Mouse (Mus musculus) liver, adult 2 months (tissue): ENCODE measurements at regions not wholly inside any gene's neighbourhood (a gene's known extent, or its start where the extent isn't known, plus 50 kb on each side); places are given as distances from the start of the nearest gene placed in this dataset.

Experiments
- CTCF ChIP-seq: fragments of 200-500 bp; IDR thresholded peaks from 2 replicates; pipeline ENCODE4 v1.5.1; 2011; ENCODE audit warnings: low read depth, low read length, control low read depth
- POLR2A ChIP-seq: fragments of 200-500 bp; IDR thresholded peaks from 2 replicates; pipeline ENCODE4 v1.6.1; 2011; ENCODE audit warnings: low read length, control low read depth; ENCODE audit not compliant: insufficient read depth; ENCODE audit errors: extremely low read depth

DNA sequence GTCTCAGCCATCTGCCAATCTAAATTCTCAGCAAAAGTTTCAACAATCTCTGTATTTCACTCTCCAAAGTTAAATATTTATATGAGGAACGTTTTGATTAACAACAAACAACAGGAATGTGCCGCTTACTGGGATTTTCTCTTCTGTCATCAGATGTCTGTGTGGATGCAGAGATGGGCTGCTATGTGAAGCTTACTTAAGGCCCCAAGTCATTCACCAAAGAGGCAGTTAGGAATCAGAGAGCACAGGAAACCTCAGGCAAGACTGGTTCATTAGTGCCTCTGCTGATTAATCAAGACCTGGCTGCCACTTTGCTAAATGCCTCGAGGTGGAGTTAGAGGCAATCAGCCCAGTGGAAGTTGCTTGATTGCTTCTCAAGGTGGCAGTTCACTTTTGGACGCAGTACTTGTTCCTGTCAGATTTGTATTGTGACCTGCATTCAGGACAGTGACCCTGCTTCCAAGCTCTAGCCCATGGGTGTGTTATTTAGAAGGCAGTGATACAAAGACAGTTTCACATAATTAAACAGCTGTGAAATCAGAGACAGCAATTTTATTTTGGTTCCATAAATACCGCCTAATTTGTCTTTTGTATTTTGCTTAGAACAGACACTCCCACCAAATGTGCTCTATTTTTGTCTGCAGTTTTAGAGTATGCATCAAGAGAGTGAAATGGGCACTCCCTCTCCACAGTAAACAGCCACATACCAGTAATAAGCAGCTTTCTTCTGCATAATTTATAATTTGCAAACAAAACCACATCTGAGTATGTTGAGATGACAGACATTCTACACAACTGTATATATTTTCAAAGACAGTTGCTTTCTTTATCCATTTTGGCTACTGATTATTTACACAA is 457.3 kb downstream of the Serpinb8 start:
- TF ChIP-seq POLR2A (no peak), CTCF (no peak)
